Mouse (Mus musculus): ENCODE results near the gene Rapgef3.

DNA sequence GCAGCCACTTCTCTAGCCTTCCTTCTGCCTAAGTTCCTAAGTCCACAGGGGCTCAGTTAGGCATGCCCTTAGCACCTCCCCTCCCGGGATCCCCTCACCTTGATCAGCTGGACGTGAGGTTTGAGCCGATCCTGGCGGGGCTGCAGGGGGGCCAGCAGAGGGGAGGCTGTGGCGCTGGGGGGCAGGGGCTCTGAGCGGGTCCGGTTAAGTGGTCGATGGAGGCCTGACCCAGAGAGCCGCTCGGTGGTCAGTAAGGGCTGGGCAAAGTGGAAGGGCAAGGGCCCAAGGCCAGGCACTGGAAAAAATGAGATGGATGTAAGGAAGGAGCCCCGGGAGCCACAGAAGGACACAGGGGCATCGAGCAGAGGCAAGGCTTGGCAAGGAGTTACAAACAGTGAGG lies 40.1 kb upstream of the Rapgef3 start:
- TF ChIP-seq GATA1 (IDR thresholded peaks at IDR 0.05; ENCODE audit: borderline replicate concordance, low read length) (no peak), FLI1 (IDR thresholded peaks at IDR 0.05; ENCODE audit: low read length) (no peak)
